Mouse (Mus musculus) embryo, embryonic 10.5 days (tissue): ENCODE results near the gene Arl4c.
A peak's percentile ranks its signal among the peaks of the same experiment; 100 is the strongest.
"Not testable (repeated sequence)": the region's sequence is repeated elsewhere in the genome, so short reads cannot be mapped to it uniquely, and the experiment has no call there.

ENCODE experiments used
- DNase-seq: peaks from one replicate; pipeline ENCODE4 v3.0.0-alpha.2; 2015; ENCODE audit warnings: low spot score

Arl4c gene

DNA sequence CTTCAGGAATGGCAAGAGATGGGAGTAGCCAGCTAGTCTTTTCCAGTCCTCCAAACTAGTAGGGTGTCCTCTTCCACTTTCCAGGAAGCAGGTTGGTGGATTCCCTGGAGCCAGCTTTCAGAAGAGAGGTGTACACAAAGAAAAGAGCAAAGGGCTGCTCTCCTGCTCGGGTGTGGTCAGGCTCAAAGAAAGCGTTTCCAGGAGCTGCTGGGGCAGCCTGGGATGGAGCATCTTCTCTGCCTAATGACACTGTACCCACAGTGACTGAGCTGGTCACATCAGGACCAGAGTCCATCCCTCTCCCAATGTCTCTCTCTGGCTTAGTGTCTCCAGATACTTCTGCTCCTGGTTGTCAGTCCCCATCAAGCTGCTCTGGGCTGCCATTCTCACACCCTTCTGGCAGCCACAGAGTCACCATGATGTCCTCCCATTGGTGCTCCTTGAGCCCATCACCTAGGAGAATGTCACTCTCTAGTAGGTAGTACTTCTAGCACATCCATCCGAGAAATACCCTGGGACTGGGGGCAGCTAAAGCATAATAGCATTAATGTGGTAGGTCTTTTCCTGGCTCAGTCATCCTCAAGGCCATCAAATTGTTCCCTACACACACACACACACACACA is 46.4 kb downstream of the Arl4c start:
- no peak for DNase-seq

DNA sequence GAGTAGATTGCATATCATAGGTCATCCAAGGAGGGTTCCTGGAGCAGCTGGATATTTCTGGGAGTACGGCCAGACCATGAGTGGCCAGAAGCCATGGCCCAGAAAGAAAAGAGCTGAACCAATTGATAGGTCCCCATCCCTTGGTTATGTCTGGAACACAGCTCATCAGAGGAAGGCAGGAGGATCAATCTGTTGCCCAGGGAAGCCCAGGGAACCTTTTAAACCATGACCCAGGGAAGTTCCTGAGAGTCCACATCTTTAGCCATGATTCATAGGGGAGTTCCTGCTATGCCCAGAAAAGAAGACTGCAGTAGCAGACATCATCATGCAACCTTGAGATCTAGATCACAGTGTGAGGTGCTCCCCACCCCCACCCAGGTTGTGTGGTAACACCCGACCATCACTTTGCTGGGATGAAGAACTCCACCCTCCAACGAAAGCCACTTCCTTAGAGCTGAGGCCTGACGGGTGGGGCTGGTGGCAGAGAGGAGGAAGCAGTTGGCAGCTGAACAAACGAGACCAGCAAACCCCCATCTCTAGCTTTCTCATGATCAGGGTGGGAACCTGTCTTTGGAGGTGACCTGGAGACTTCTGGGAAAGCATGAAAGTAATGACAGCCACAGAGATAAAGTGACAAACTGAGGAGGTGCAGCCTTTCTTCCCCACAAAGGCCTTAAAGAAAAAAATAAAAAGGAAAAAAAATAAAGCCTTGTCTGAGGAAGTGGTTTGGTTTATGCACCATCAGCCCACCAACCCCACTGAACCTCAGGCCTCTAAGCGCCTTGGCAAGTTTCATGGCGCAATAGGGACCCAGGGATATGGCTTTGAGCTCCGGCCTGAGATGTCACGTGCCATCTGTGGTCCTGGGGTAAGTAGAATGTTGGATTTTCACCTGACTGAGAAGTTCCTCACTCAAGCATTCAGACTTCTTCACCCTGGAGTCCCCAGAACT is 47.2 kb downstream of the Arl4c start:
- DNase-seq: no peak

- DNase-seq: no peak
Observed at GRCm38 (mm10) chr1:88653614-88654520, 48.2 kb downstream of the Arl4c start.

- DNase-seq: no peak
Observed at GRCm38 (mm10) chr1:88652682-88653081, 49.3 kb downstream of the Arl4c start.

- DNase-seq: no peak
Observed at GRCm38 (mm10) chr1:88651668-88652067, 50.4 kb downstream of the Arl4c start.

DNA sequence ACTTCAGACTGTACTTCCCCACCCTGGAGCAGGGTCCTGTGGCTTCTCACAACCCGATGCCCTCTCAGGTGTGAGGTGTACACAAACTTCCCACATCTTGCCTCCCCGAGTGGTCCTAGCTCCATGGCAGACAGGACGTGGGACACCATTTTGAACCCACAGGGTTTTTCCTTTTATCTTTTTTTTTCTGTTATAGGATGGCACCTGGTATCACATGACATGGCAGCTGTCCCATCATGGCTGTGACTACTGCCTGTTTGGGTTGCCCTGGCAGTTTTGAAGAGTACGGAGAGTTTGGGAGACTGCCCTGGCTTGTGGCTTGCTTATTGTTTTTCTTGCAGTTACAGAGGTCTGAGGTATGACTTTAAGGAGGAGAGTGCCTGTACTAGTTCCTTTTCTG is 53.3 kb downstream of the Arl4c start:
- no peak for DNase-seq

- no peak for DNase-seq
Observed at GRCm38 (mm10) chr1:88645599-88646119, 56.4 kb downstream of the Arl4c start.

DNA sequence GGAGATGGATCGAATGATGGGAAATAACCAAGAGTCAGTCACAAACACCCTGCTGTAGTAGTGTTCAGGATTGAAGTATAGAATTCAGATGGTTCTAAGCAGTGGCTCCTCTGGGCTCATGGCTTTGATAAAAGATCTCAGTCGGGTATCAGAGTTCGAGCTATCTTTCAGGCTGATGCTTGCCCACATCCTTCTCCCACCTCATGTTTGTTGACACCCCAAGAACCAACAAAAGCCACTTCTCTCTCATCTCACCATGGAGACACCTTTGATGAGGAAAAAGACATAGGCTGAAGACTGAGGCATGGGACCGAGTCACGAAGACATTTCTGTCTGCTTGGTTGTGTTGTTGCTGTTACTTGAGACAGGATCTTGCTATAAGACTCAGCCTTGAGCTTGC is 57.6 kb downstream of the Arl4c start:
- DNase-seq: no peak

DNA sequence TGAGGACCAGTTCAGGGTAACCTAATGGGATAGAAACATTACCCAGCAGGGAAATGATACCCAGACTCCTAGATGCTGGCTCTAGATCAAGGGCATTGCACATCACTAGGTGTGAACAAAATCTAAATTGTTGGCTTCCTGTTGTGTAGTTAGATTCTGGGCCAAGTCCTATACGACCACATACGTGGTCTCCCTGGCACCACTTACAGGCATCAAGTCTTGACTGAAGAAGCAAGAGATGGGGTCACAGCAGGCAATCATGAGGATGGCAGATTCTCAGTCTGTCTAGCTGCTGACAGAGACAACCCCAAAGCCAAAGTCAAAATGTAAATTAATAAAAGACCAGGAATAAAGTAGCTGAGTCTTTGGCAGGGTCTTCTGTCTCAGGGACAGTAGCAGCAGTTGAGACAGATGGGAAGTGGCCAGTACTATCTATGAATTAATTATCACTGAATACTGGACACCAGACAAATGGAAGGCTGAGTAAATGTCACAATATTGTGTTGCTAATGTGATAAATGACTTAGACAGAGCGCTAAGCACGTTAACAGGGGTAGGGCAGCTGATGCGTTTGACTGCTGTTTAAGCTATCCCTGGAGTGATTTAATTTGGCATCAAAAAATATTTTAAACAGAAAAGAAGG is 58.7 kb downstream of the Arl4c start:
- no peak for DNase-seq

GRCm38 (mm10) chr1:88642735-88643134 is 59.3 kb downstream of the Arl4c start:
- DNase-seq: no peak

GRCm38 (mm10) chr1:88641678-88642215 is 60.3 kb downstream of the Arl4c start:
- no peak for DNase-seq

- DNase-seq: no peak
Observed at GRCm38 (mm10) chr1:88641194-88641593, 60.8 kb downstream of the Arl4c start.

DNA sequence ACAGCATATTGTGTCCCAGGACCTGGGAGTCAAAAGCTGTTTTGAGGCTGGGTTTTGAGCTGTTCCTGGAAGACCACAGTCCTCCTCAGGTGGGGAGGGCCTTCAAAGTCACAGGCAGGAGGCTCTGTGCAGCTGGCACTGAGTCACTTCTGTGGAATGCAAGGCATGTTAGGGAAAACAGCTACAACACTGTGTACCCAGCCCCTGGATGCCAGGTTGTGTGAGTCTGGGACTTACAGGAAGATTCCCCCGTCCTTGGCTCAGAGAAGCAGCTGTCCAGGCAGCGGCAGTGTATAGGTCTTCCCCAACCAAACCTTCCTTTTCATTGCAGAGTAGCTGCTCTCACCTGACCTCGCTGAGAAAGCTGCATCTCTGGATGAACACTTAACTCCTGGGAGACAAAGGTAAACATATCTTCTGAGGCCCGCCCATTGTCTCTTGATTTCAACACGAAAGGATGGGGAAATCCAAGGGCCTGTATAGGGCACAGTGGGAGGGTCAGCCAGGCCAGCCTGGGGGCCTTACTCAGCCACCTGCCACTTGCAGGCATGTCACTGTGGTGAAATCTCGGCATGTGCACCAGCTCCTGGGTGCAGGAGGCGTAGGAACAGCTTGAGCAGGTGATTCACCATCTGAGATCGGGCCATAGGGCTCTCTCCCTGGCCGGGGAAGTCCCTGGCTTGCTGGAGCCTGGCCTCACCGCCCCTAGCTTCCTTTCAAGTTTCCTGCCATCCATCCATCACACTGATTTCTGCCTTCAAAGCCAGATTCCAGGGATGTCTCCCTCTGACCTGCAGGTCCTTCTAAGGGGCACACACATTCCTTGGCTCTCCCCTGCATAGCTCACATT is 62.4 kb downstream of the Arl4c start:
- DNase-seq: peak; percentile 66

DNA sequence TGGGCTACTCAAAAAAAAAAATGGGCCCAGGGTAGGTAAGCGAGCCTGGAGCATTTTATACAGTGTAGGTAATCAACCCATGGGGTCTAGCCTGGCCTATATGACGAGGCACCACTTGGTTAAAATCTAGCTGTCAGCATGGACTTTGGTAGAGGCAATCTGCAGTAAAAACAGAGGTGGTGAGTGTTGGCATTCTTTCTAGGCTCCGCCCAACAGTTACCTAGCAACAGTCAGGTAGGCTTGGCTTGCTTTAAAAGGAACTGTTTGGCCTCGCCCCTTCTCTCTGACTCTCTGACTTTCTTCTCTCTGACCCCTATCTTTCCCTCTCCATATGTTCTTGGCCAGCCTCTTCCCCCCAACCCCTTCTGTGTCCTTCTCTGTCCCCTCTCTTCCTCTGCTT is 63.4 kb downstream of the Arl4c start:
- peak; percentile 19 for DNase-seq

DNA sequence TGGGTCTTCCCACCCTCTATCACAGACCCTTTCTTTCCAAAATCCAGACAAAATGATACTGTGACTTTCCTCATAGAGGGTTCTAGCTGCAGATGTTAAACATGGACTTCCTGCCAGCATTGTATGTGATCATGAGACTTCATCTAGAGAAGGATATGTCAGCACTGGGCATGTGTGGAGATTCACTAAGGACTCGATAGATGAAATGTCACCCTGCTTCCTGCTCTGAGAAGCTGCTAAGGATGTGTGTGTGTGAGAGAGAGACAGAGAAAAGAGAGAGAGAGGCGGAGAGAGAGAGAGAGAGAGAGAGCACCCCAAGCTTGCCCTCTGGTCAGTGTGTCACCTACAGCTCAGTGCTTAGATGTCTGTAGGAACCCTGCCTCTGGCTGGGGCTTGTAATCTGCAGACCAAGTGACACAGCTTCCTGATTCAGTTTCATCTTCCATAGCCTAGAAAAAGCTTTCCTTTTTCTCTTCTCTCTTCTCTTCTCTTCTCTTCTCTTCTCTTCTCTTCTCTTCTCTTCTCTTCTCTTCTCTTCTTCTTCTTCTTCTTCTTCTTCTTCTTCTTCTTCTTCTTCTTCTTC is 65.4 kb downstream of the Arl4c start:
- DNase-seq: not testable (repeated sequence)

DNA sequence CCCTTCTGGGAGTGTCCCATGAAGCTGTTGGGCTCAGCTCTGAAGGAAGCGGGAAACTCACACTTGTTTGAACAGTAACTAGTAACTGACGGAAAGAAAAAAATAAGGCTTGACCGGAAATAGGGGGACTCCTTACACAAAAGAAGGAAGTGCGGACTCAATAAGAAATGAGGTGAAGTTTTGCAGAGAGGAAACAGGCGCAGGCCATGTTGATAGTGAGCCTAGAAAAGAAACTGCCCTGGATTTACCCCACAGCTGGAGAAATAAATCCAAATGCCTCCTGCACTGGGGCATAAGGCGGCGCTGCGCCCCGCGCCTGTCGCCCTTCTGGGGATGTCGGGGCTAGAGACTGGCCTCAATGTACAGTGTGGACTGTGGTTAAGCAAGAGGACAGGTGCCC is 66.4 kb downstream of the Arl4c start:
- DNase-seq: no peak

DNA sequence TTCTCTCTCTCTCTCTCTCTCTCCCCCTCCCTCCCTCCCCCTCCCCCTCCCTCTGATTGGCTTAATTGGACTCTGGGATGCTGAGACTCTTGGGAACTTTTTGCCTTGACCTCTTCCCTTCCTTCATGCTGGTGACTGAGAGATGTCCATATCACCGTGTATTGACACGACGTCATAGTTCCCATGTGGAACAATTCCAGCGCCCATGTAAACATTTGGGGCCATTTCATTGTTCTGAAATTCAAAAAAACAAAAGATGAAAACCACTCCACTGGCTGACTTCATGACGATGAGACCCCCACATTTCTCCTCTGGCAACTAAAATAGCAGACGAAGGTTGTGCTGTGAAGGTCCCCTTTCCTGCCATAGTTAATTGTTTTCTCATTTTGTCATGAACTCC is 69.2 kb downstream of the Arl4c start:
- no peak for DNase-seq

- DNase-seq: no peak
Observed at GRCm38 (mm10) chr1:88629966-88630488, 72.0 kb downstream of the Arl4c start.

GRCm38 (mm10) chr1:88625190-88625589 is 76.8 kb downstream of the Arl4c start:
- no peak for DNase-seq

DNA sequence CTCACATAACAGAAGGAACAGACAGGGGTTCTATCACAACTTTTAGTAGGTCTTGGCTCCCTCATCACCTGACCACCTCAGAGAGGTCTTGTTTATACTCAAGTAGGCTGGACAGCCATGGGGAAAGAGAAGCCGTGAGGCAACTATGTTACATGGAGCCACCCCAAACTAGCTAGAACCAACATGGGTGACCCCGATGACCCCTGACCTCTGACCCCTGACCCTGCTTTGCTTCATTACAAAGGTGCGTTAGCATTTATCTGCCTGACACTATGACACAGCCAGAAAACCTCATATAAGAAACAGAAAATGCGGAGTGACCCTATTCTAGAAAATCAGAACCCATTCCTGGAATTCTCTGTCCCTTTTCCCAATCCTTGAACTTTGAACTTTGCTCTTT is 77.6 kb downstream of the Arl4c start:
- DNase-seq: no peak
